Mouse (Mus musculus): ENCODE results near the gene Smarca1.

Gene Smarca1

DNA sequence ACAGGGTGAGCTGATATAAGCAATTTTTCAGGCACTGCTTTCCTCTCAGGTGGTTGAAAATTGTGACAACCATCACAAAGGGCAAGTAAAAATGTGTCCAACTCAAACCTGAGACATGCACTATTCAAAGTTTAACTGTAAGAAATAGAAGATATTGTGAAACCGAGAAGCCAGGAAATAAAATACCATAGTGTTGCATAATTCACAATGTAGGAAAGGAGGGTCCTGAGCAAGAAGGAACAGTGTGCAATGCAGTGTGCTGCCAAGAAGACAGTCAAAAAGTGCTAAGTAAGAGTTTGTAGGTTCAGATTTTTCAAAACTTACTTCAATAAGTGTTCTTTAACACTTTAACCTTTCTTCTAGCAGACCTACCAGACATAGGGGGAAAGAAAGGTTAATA, 128.3 kb downstream of the Smarca1 start:
- DNase-seq (ENCODE audit: low read depth, low spot score): no peak

DNA sequence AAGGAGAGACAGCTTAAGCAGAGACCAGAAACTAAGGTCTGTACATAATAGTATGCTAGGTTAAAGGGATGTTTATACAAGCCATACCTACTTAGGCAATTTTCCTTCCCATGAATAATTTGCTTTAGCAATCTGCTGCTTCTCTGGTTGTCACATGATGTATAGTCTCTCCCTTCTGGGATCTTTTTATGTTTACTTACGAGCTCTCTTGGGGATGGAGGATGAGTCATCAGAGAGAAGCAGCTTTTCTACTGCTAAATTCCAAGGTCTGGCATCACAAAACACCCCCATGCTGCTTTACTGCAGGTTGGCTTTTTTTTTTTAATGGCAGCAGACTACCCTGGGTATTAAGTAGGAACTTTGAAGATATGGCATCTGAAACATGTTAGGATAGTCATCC, 132.6 kb downstream of the Smarca1 start:
- DNase-seq (ENCODE audit: low read depth, low spot score): no peak
